Comparison of ENCODE assay signal across 32 mouse cellular contexts in the genomic region with DNA sequence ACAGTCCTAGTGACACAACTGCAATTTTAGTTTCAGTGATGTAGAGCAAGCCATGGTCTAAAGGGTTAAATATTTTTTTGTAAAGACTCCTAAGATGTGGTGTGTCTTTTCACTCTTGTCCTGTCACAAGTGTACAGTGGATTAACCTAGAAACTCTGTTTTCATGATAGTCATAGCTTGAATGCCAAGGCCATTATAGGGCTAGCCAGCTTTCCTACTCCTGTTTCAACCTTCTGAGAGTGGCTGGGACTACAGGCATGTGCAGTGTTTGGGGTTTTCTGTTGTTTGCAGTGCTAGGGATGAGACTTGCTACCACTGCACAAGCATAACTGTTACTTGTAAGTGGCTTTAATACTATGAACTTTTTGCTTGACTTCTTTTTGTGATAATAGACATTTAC. TPM values are rescaled to one million over a fixed set of nuclear protein-coding genes. Genes with fewer than 3 reads are reported as not detected.
"Had no signal": no experiment of that assay in that cellular context is flagged by ENCODE, and none has a peak within 500 bp of the region (broad histone marks: within the 10 kb centered on the region; RNA-seq: fewer than 3 reads in every experiment).

No protein-coding gene starts in this region.

- H3K4me1 ChIP-seq: heart, embryonic 13.5 days; heart, embryonic 15.5 days; intestine, embryonic 15.5 days; limb, embryonic 10.5 days; limb, embryonic 12.5 days; liver, embryonic 13.5 days; liver, embryonic 15.5 days had no signal

- H3K4me3 ChIP-seq: heart, embryonic 13.5 days; heart, embryonic 15.5 days; intestine, embryonic 15.5 days; layer of hippocampus, adult 2 months; left cerebral cortex, adult 2 months; limb, embryonic 10.5 days; limb, embryonic 12.5 days; liver, embryonic 13.5 days; liver, embryonic 15.5 days had no signal

- H3K9me3 ChIP-seq: heart, embryonic 13.5 days; heart, embryonic 15.5 days; intestine, embryonic 15.5 days; limb, embryonic 10.5 days; limb, embryonic 12.5 days; liver, embryonic 13.5 days; liver, embryonic 15.5 days had no signal

- ATAC-seq: hindbrain, embryonic 16.5 days; inflammation-experienced regulatory T-cells, adult 6 months; intestine, embryonic 15.5 days; intestine, postnatal 0 days had no signal

- H3K4me2 ChIP-seq: heart, embryonic 11.5 days; heart, embryonic 13.5 days; heart, embryonic 15.5 days; hindbrain, embryonic 14.5 days; intestine, embryonic 15.5 days; limb, embryonic 12.5 days; liver, embryonic 11.5 days; liver, embryonic 13.5 days; liver, embryonic 15.5 days had no signal

- H3K9ac ChIP-seq: heart, embryonic 13.5 days; heart, embryonic 15.5 days; hindbrain, embryonic 14.5 days; intestine, embryonic 15.5 days; limb, embryonic 12.5 days; liver, embryonic 13.5 days; liver, embryonic 15.5 days had no signal

- H3K27ac ChIP-seq: heart, embryonic 13.5 days; heart, embryonic 15.5 days; hindbrain, embryonic 14.5 days; intestine, embryonic 15.5 days; layer of hippocampus, adult 2 months; left cerebral cortex, adult 2 months; limb, embryonic 10.5 days; limb, embryonic 12.5 days; liver, embryonic 13.5 days; liver, embryonic 15.5 days had no signal

- H3K27me3 ChIP-seq: heart, embryonic 13.5 days; heart, embryonic 15.5 days; intestine, embryonic 15.5 days; limb, embryonic 12.5 days; liver, embryonic 13.5 days; liver, embryonic 15.5 days had no signal

- DNase-seq: gastrocnemius, postnatal 14 days; gastrocnemius, postnatal 36 days; heart, adult 18-20 months; heart, postnatal 14 days; heart, postnatal 36 days; kidney, adult 18-20 months; kidney, adult 8-10 months; kidney, postnatal 10 days; kidney, postnatal 25 days; kidney, postnatal 4 days; liver; liver, embryonic 13.5 days had no signal

RNA-seq across cellular contexts. Expression of gene Dnajb7, which starts 31.1 kb away (rescaled TPM):
- total RNA-seq: gastrocnemius, adult 18-20 months; gastrocnemius, adult 8-10 months; gastrocnemius, postnatal 14 days; gastrocnemius, postnatal 36 days; heart, adult 18-20 months; heart, postnatal 14 days; heart, postnatal 36 days; hematopoietic stem cell, adult 5-6 weeks; layer of hippocampus, adult 2 months; layer of hippocampus, postnatal 25 days; left cerebral cortex, adult 2 months; left cerebral cortex, postnatal 14 days; left cerebral cortex, postnatal 36 days had no signal
